Comparison of ENCODE assay signal across 25 mouse cellular contexts in genomic region chr6:135520868-135521267, GRCm38 (mm10).
DNase-seq lines count a peak whose midpoint lies in the region; ATAC-seq and TF ChIP-seq lines count a peak whose summit lies in the region.
"Had no signal": no experiment of that assay in that cellular context is flagged by ENCODE, and none has a peak within 500 bp of the region (broad histone marks: within the 10 kb centered on the region; RNA-seq: fewer than 3 reads in every experiment).

No protein-coding gene starts in this region.

- no peak overlapping the region for H3K27ac ChIP-seq in kidney, embryonic 14.5 days (ENCODE audit: low read depth, low read length)
- no peak overlapping the region for H3K27ac ChIP-seq in liver, adult 2 months (replicated peaks; ENCODE audit: insufficient read depth, low read depth, low read length)
- no peak overlapping the region for H3K27ac ChIP-seq in liver, postnatal 0 days (ENCODE audit: low read depth)
- no peak overlapping the region for H3K27ac ChIP-seq in intestine, postnatal 0 days (ENCODE audit: low read depth, low read length)
- H3K27ac ChIP-seq: embryonic facial prominence, embryonic 12.5 days; embryonic facial prominence, embryonic 15.5 days; forebrain, embryonic 12.5 days; heart, adult 2 months; heart, embryonic 10.5 days; heart, embryonic 13.5 days; hindbrain, embryonic 14.5 days had no signal

- peak; percentile 30 for DNase-seq in kidney, adult 9 months
- peak; percentile 49 for DNase-seq in liver, adult 2 months (ENCODE audit: extremely low read depth, low read depth, low spot score)
- no peak for DNase-seq in liver, postnatal 0 days
- no peak for DNase-seq in layer of hippocampus, adult 9-11 months
- DNase-seq: adrenal gland, adult 2 months; adrenal gland, postnatal 14 days; cerebellum, adult 11 months; cerebellum, adult 2 months; cerebellum, adult 9-11 months; cerebellum, postnatal 25 days; gastrocnemius, postnatal 10 days; gastrocnemius, postnatal 36 days; heart, adult 2 months; heart, postnatal 14 days; heart, postnatal 4 days had no signal

- 57% methylated on average over 2 of the region's 2 CpGs for WGBS in kidney, embryonic 14.5 days
- 40% methylated on average over 2 of the region's 2 CpGs for WGBS in liver, adult 2 months
- 53% methylated on average over 2 of the region's 2 CpGs for WGBS in liver, postnatal 0 days (ENCODE audit: insufficient replicate concordance)
- 41% methylated on average over 2 of the region's 2 CpGs for WGBS in intestine, postnatal 0 days

- no peak for TF ChIP-seq CTCF in liver, adult 2 months (IDR thresholded peaks at IDR 0.05; ENCODE audit: low read depth, low read length)
- no peak for TF ChIP-seq CTCF in liver, postnatal 0 days (IDR thresholded peaks at IDR 0.05; ENCODE audit: low read depth)
- TF ChIP-seq CTCF in intestine, postnatal 0 days (IDR thresholded peaks at IDR 0.05; ENCODE audit: low read depth), result peak; percentile 14; the same call in 1 of the 2 replicates

- no peaks in the 10 kb centered on the region for H3K27me3 ChIP-seq in kidney, embryonic 14.5 days (ENCODE audit: control insufficient read depth, insufficient read depth, low read length)
- no peaks in the 10 kb centered on the region for H3K27me3 ChIP-seq in liver, adult 2 months (ENCODE audit: control insufficient read depth, insufficient read depth, low read length)
- no peaks in the 10 kb centered on the region for H3K27me3 ChIP-seq in liver, postnatal 0 days (ENCODE audit: insufficient read depth, low read length)
- H3K27me3 ChIP-seq in intestine, postnatal 0 days (replicated peaks; ENCODE audit: control insufficient read depth, insufficient read depth, low read length), result no peaks in the 10 kb centered on the region
- H3K27me3 ChIP-seq: embryonic facial prominence, embryonic 12.5 days; embryonic facial prominence, embryonic 15.5 days; forebrain, embryonic 12.5 days; heart, embryonic 13.5 days had no signal

- no peaks in the 10 kb centered on the region for H3K36me3 ChIP-seq in kidney, embryonic 14.5 days (ENCODE audit: control insufficient read depth, insufficient read depth, low read length)
- H3K36me3 ChIP-seq in liver, adult 2 months (ENCODE audit: control insufficient read depth, insufficient read depth, low read length), result no peaks in the 10 kb centered on the region
- H3K36me3 ChIP-seq in liver, postnatal 0 days (replicated peaks; ENCODE audit: insufficient read depth, low read length), result no peaks in the 10 kb centered on the region
- no peaks in the 10 kb centered on the region for H3K36me3 ChIP-seq in intestine, postnatal 0 days (ENCODE audit: control insufficient read depth, insufficient read depth)
- H3K36me3 ChIP-seq: embryonic facial prominence, embryonic 12.5 days; embryonic facial prominence, embryonic 15.5 days; forebrain, embryonic 12.5 days; heart, embryonic 10.5 days; heart, embryonic 13.5 days had no signal

- no peak overlapping the region for H3K9ac ChIP-seq in kidney, embryonic 14.5 days (ENCODE audit: low read depth, low read length)
- no peak overlapping the region for H3K9ac ChIP-seq in liver, adult 2 months (ENCODE audit: low read depth, low read length)
- no peak overlapping the region for H3K9ac ChIP-seq in liver, postnatal 0 days (replicated peaks)
- H3K9ac ChIP-seq in intestine, postnatal 0 days (ENCODE audit: low read depth, low read length), result no peak overlapping the region
- H3K9ac ChIP-seq: embryonic facial prominence, embryonic 12.5 days; embryonic facial prominence, embryonic 15.5 days; forebrain, embryonic 12.5 days; heart, embryonic 13.5 days; hindbrain, embryonic 14.5 days had no signal

- no peak for ATAC-seq in kidney, embryonic 14.5 days (ENCODE audit: low FRiP score, low TSS enrichment)
- no peak for ATAC-seq in liver, postnatal 0 days
- ATAC-seq in intestine, postnatal 0 days, result no peak
- ATAC-seq: CD4-positive, CD25-positive, alpha-beta regulatory T cell, adult 4 months; forebrain, embryonic 16.5 days had no signal

- no peak for TF ChIP-seq EP300 in liver, postnatal 0 days (IDR thresholded peaks at IDR 0.05; ENCODE audit: low read depth)

- H3K4me1 ChIP-seq in kidney, embryonic 14.5 days (ENCODE audit: control insufficient read depth, insufficient read depth, low read length), result no peaks in the 10 kb centered on the region
- H3K4me1 ChIP-seq in liver, adult 2 months (ENCODE audit: control insufficient read depth, insufficient read depth, low read length), result peaks cover 3% of the 10 kb centered on the region; the same call in 1 of the 2 replicates
- H3K4me1 ChIP-seq in liver, postnatal 0 days (ENCODE audit: insufficient read depth), result no peaks in the 10 kb centered on the region
- no peaks in the 10 kb centered on the region for H3K4me1 ChIP-seq in intestine, postnatal 0 days (replicated peaks; ENCODE audit: control insufficient read depth, insufficient read depth, low read length)

- H3K79me2 ChIP-seq in liver, adult 2 months (ENCODE audit: control insufficient read depth, insufficient read depth, low read length), result no peaks in the 10 kb centered on the region

- H3K9me3 ChIP-seq in kidney, embryonic 14.5 days (ENCODE audit: control insufficient read depth, low read length), result no peaks in the 10 kb centered on the region
- H3K9me3 ChIP-seq in liver, postnatal 0 days (ENCODE audit: low read length), result no peaks in the 10 kb centered on the region
- no peaks in the 10 kb centered on the region for H3K9me3 ChIP-seq in intestine, postnatal 0 days (ENCODE audit: control insufficient read depth)
- H3K9me3 ChIP-seq: embryonic facial prominence, embryonic 12.5 days; embryonic facial prominence, embryonic 15.5 days; forebrain, embryonic 12.5 days; heart, embryonic 10.5 days; heart, embryonic 13.5 days had no signal

- no peak overlapping the region for H3K4me3 ChIP-seq in kidney, embryonic 14.5 days (ENCODE audit: low read length)
- H3K4me3 ChIP-seq in liver, adult 2 months (ENCODE audit: insufficient read depth, low read depth, low read length), result no peak overlapping the region
- no peak overlapping the region for H3K4me3 ChIP-seq in liver, postnatal 0 days (ENCODE audit: low read depth, low read length)
- no peak overlapping the region for H3K4me3 ChIP-seq in intestine, postnatal 0 days (ENCODE audit: low read depth, low read length)
- H3K4me3 ChIP-seq: embryonic facial prominence, embryonic 12.5 days; embryonic facial prominence, embryonic 15.5 days; forebrain, embryonic 12.5 days; heart, adult 2 months; heart, embryonic 10.5 days; heart, embryonic 13.5 days had no signal

- TF ChIP-seq POLR2A in liver, adult 2 months (IDR thresholded peaks at IDR 0.05; ENCODE audit: extremely low read depth, insufficient read depth, low read length), result no peak

- H3K4me2 ChIP-seq in kidney, embryonic 14.5 days (replicated peaks; ENCODE audit: low read depth, low read length), result no peak overlapping the region
- no peak overlapping the region for H3K4me2 ChIP-seq in liver, postnatal 0 days (ENCODE audit: low read depth, low read length)
- H3K4me2 ChIP-seq in intestine, postnatal 0 days (replicated peaks; ENCODE audit: low read depth), result no peak overlapping the region
- H3K4me2 ChIP-seq: embryonic facial prominence, embryonic 12.5 days; embryonic facial prominence, embryonic 15.5 days; forebrain, embryonic 12.5 days; heart, embryonic 13.5 days; hindbrain, embryonic 14.5 days had no signal

Comparison
In these comparisons a context has a peak if more than half of its experiments do, and no peak if none do; other contexts are left out.
1. DNase-seq: peak in kidney, adult 9 months (single experiment) and liver, adult 2 months (single experiment); none in liver, postnatal 0 days (single experiment) and layer of hippocampus, adult 9-11 months (single experiment).